Mouse (Mus musculus): Measurements from ENCODE around the gene Mybph.
A peak's percentile ranks its signal among the peaks of the same experiment; 100 is the strongest.

Gene Mybph

GRCm38 (mm10) chr1:134211631-134212030 is 18.4 kb downstream of the Mybph start:
- no peak for DNase-seq (ENCODE audit: low spot score)

- no peak for DNase-seq (ENCODE audit: low spot score)
These were observed 19.1 kb downstream of the Mybph start for GRCm38 (mm10) chr1:134212351-134212750.

- DNase-seq (ENCODE audit: low spot score) = no peak
These were observed 20.2 kb downstream of the Mybph start for GRCm38 (mm10) chr1:134213405-134213804.

- DNase-seq (ENCODE audit: low spot score) = no peak
These were observed 21.8 kb downstream of the Mybph start for GRCm38 (mm10) chr1:134215059-134215458.

- DNase-seq (ENCODE audit: low spot score) = no peak
These were observed 22.7 kb downstream of the Mybph start for GRCm38 (mm10) chr1:134215751-134216628.

GRCm38 (mm10) chr1:134216629-134216971 is 23.4 kb downstream of the Mybph start:
- no peak for DNase-seq (ENCODE audit: low spot score)

- DNase-seq (ENCODE audit: low spot score) = no peak
These were observed 23.8 kb downstream of the Mybph start for GRCm38 (mm10) chr1:134217028-134217481.

- no peak for DNase-seq (ENCODE audit: low spot score)
These were observed 24.7 kb downstream of the Mybph start for GRCm38 (mm10) chr1:134217942-134218341.

- no peak for DNase-seq (ENCODE audit: low spot score)
These were observed 26.4 kb downstream of the Mybph start for GRCm38 (mm10) chr1:134219608-134220007.

GRCm38 (mm10) chr1:134221172-134221571 is 27.9 kb downstream of the Mybph start:
- DNase-seq (ENCODE audit: low spot score) = no peak

- no peak for DNase-seq (ENCODE audit: low spot score)
These were observed 29.1 kb downstream of the Mybph start for GRCm38 (mm10) chr1:134222122-134223055.

- no peak for DNase-seq (ENCODE audit: low spot score)
These were observed 31.5 kb downstream of the Mybph start for GRCm38 (mm10) chr1:134224649-134225227.

GRCm38 (mm10) chr1:134225375-134225774 is 32.1 kb downstream of the Mybph start:
- DNase-seq (ENCODE audit: low spot score) = no peak

- no peak for DNase-seq (ENCODE audit: low spot score)
These were observed 33.5 kb downstream of the Mybph start for GRCm38 (mm10) chr1:134226739-134227138.

- DNase-seq (ENCODE audit: low spot score) = no peak
These were observed 36.7 kb downstream of the Mybph start for GRCm38 (mm10) chr1:134229806-134230575.

- no peak for DNase-seq (ENCODE audit: low spot score)
These were observed 37.5 kb downstream of the Mybph start for GRCm38 (mm10) chr1:134230638-134231228.

GRCm38 (mm10) chr1:134231270-134231669 is 38.0 kb downstream of the Mybph start:
- no peak for DNase-seq (ENCODE audit: low spot score)

GRCm38 (mm10) chr1:134231681-134232080 is 38.4 kb downstream of the Mybph start:
- DNase-seq (ENCODE audit: low spot score) = no peak

- DNase-seq (ENCODE audit: low spot score) = no peak
These were observed 39.1 kb downstream of the Mybph start for GRCm38 (mm10) chr1:134232326-134232725.

- DNase-seq (ENCODE audit: low spot score) = peak; percentile 71
These were observed 39.7 kb downstream of the Mybph start for GRCm38 (mm10) chr1:134232778-134233531.
